Mouse (Mus musculus): ENCODE measurements at regions not wholly inside any gene's neighbourhood (a gene's known extent, or its start where the extent isn't known, plus 50 kb on each side); places are given as distances from the start of the nearest gene placed in this dataset.

GRCm38 (mm10) chr12:49968072-49968471 is 583.1 kb downstream of the Gm43517 start:
- TF ChIP-seq POLR2AphosphoS2 (IDR thresholded peaks at IDR 0.05; ENCODE audit: insufficient read length, low read depth) = no peak
- TF ChIP-seq POLR2A (IDR thresholded peaks at IDR 0.05; ENCODE audit: insufficient read length, low read depth) = no peak
- TF ChIP-seq USF1 (IDR thresholded peaks at IDR 0.05; ENCODE audit: low read depth) = no peak
- 0 out of 2 replicates have a peak, but pooled peaks have one; percentile 14 for TF ChIP-seq CEBPB (IDR thresholded peaks at IDR 0.05; ENCODE audit: insufficient read depth, poor library complexity, severe bottlenecking)
- TF ChIP-seq MAX (IDR thresholded peaks at IDR 0.05; ENCODE audit: low read depth) = no peak
- no peak for TF ChIP-seq TCF12 (IDR thresholded peaks at IDR 0.05; ENCODE audit: insufficient read depth, poor library complexity, severe bottlenecking)
- no peak for TF ChIP-seq E2F4 (IDR thresholded peaks at IDR 0.05; ENCODE audit: insufficient read depth)
- no peak for TF ChIP-seq MYOG (IDR thresholded peaks at IDR 0.05; ENCODE audit: control insufficient read depth in 1 of 3, insufficient read depth in 1 of 3, insufficient read length in 2 of 3, low read depth in 2 of 3)
- no peak for TF ChIP-seq MYOD1 (IDR thresholded peaks at IDR 0.05; ENCODE audit: control insufficient read depth in 1 of 3, insufficient read length in 2 of 3, low read depth in 2 of 3)
- no peak for TF ChIP-seq REST (IDR thresholded peaks at IDR 0.05; ENCODE audit: insufficient read depth, insufficient read length)
